Mouse (Mus musculus) lung, postnatal 0 days (tissue): ENCODE measurements at regions not wholly inside any gene's neighbourhood (a gene's known extent, or its start where the extent isn't known, plus 50 kb on each side); places are given as distances from the start of the nearest gene placed in this dataset.
"Not testable (repeated sequence)": the region's sequence is repeated elsewhere in the genome, so short reads cannot be mapped to it uniquely, and the experiment has no call there.

Source experiments
- ATAC-seq: fragments of 200-750 bp; cut with Nextera tagmentation; 2 replicates; pipeline ENCODE4 v1.8.0; 2017; ENCODE audit warnings: moderate library complexity
- DNase-seq: peaks from one replicate; pipeline ENCODE4 v3.0.0-alpha.2; 2016; ENCODE audit warnings: low spot score
- H3K27ac ChIP-seq: fragments of 300-500 bp; sonication (generic); 2 replicates; pipeline ENCODE4 v1.5.1; 2014; ENCODE audit warnings: antibody characterized with exemption, mild to moderate bottlenecking, low read length, mixed read lengths
- H3K27me3 ChIP-seq: fragments of 300-500 bp; sonication (generic); replicated peaks from 2 replicates; pipeline ENCODE4 v1.6.1; 2014; ENCODE audit warnings: low read length, mixed read lengths; ENCODE audit not compliant: insufficient read depth
- H3K36me3 ChIP-seq: fragments of 300-500 bp; sonication (generic); 2 replicates; pipeline ENCODE4 v1.6.1; 2014; ENCODE audit warnings: low read length, mixed read lengths; ENCODE audit not compliant: insufficient read depth
- H3K4me1 ChIP-seq: fragments of 300-500 bp; sonication (generic); 2 replicates; pipeline ENCODE4 v1.6.1; 2014; ENCODE audit warnings: antibody characterized with exemption, low read depth, low read length, mixed read lengths; ENCODE audit not compliant: insufficient read depth
- H3K4me2 ChIP-seq: fragments of 300-500 bp; sonication (generic); replicated peaks from 2 replicates; pipeline ENCODE4 v1.6.1; 2014; ENCODE audit warnings: low read depth, mild to moderate bottlenecking, low read length, moderate library complexity, mixed read lengths
- H3K4me3 ChIP-seq: fragments of 300-500 bp; sonication (generic); 2 replicates; pipeline ENCODE4 v1.5.1; 2014; ENCODE audit warnings: low read depth, low read length
- H3K9ac ChIP-seq: fragments of 300-500 bp; sonication (generic); replicated peaks from 2 replicates; pipeline ENCODE4 v1.6.1; 2014; ENCODE audit warnings: low read depth, mild to moderate bottlenecking
- H3K9me3 ChIP-seq: fragments of 300-500 bp; sonication (generic); 2 replicates; pipeline ENCODE4 v1.6.1; 2016; ENCODE audit warnings: low read length, mixed read lengths
- CTCF ChIP-seq: IDR thresholded peaks from 2 replicates; pipeline ENCODE4 v1.5.1; 2016; ENCODE audit warnings: antibody characterized with exemption, mild to moderate bottlenecking
- EP300 ChIP-seq: IDR thresholded peaks from 2 replicates; pipeline ENCODE4 v1.6.1; 2016; ENCODE audit warnings: antibody characterized with exemption, mild to moderate bottlenecking, control low read depth
- WGBS: fragments of 180-500 bp; shearing (Covaris S2); extraction: QIAGEN DNeasy Blood & Tissue Kit; methylation state at CpG from one replicate; pipeline ENCODE4 v1.1.7; 2014; 5-methylcytosine and 5-hydroxymethylcytosine counted together

GRCm38 (mm10) chr3:22285904-22286303, 209.5 kb downstream of the Tbl1xr1 start:
- H3K4me3 ChIP-seq: no peak overlapping the region
- H3K4me2 ChIP-seq: no peak overlapping the region
- no peak overlapping the region for H3K27ac ChIP-seq
- no peak for TF ChIP-seq EP300
- H3K4me1 ChIP-seq: no peaks in the 10 kb centered on the region
- ATAC-seq (no peak), DNase-seq (no peak)
- H3K27me3 ChIP-seq: no peaks in the 10 kb centered on the region
- no peaks in the 10 kb centered on the region for H3K36me3 ChIP-seq
- no peak overlapping the region for H3K9ac ChIP-seq
- no peaks in the 10 kb centered on the region for H3K9me3 ChIP-seq
- WGBS: 91% methylated on average over 2 of the region's 2 CpGs

GRCm38 (mm10) chr3:22293466-22293865, 217.0 kb downstream of the Tbl1xr1 start:
- ATAC-seq: no peak
- H3K9ac ChIP-seq: no peak overlapping the region
- no peaks in the 10 kb centered on the region for H3K9me3 ChIP-seq
- no peak overlapping the region for H3K27ac ChIP-seq
- H3K27me3 ChIP-seq: no peaks in the 10 kb centered on the region
- DNase-seq: no peak
- H3K4me2 ChIP-seq: no peak overlapping the region
- TF ChIP-seq CTCF (no peak), EP300 (no peak)
- H3K4me3 ChIP-seq: no peak overlapping the region
- H3K4me1 ChIP-seq: no peaks in the 10 kb centered on the region
- 74% methylated on average over 3 of the region's 3 CpGs for WGBS
- no peaks in the 10 kb centered on the region for H3K36me3 ChIP-seq

GRCm38 (mm10) chr3:22294081-22294480, 217.6 kb downstream of the Tbl1xr1 start:
- H3K4me3 ChIP-seq, H3K4me2 ChIP-seq, H3K36me3 ChIP-seq, H3K4me1 ChIP-seq, H3K9ac ChIP-seq, DNase-seq, H3K27me3 ChIP-seq, ATAC-seq, H3K27ac ChIP-seq, H3K9me3 ChIP-seq: not testable (repeated sequence)
- WGBS: 88% methylated on average over 1 of the region's 1 CpGs

- not testable (repeated sequence) for H3K27ac ChIP-seq, ATAC-seq, H3K4me2 ChIP-seq, H3K4me3 ChIP-seq, H3K9me3 ChIP-seq, H3K4me1 ChIP-seq, H3K36me3 ChIP-seq, H3K9ac ChIP-seq, DNase-seq, H3K27me3 ChIP-seq
- WGBS: 59% methylated on average over 1 of the region's 1 CpGs
Measured at GRCm38 (mm10) chr3:22296925-22297324, 220.5 kb downstream of the Tbl1xr1 start.

GRCm38 (mm10) chr3:22297831-22298230, 221.4 kb downstream of the Tbl1xr1 start:
- ATAC-seq, DNase-seq, H3K4me3 ChIP-seq, H3K4me1 ChIP-seq, H3K9me3 ChIP-seq, H3K9ac ChIP-seq, H3K36me3 ChIP-seq, H3K27me3 ChIP-seq, H3K27ac ChIP-seq, H3K4me2 ChIP-seq: not testable (repeated sequence)
- 75% methylated on average over 1 of the region's 1 CpGs for WGBS

- Histone ChIP-seq H3K9me3 (no peaks in the 10 kb centered on the region), H3K9ac (no peak overlapping the region), H3K4me1 (no peaks in the 10 kb centered on the region), H3K4me2 (no peak overlapping the region), H3K4me3 (no peak overlapping the region), H3K36me3 (no peaks in the 10 kb centered on the region), H3K27ac (no peak overlapping the region), H3K27me3 (no peaks in the 10 kb centered on the region)
- TF ChIP-seq EP300 (no peak), CTCF (no peak)
- ATAC-seq: no peak
- no peak for DNase-seq
- 83% methylated on average over 5 of the region's 5 CpGs for WGBS
Measured at GRCm38 (mm10) chr3:22300553-22300952, 224.1 kb downstream of the Tbl1xr1 start.

GRCm38 (mm10) chr3:22301991-22302517, 225.6 kb downstream of the Tbl1xr1 start:
- TF ChIP-seq EP300 (no peak), CTCF (no peak)
- DNase-seq (no peak), ATAC-seq (no peak)
- Histone ChIP-seq H3K9ac (no peak overlapping the region), H3K4me1 (no peaks in the 10 kb centered on the region), H3K36me3 (no peaks in the 10 kb centered on the region), H3K4me3 (no peak overlapping the region), H3K9me3 (no peaks in the 10 kb centered on the region), H3K27me3 (no peaks in the 10 kb centered on the region), H3K4me2 (no peak overlapping the region), H3K27ac (no peak overlapping the region)
- WGBS: 64% methylated on average over 5 of the region's 5 CpGs
